Mouse (Mus musculus) cerebellum, adult 2 months (tissue): ENCODE data around the gene Pde2a.

ENCODE experiments used
- CTCF ChIP-seq: fragments of 200-500 bp; IDR thresholded peaks from 2 replicates; pipeline ENCODE4 v1.5.1; 2011; ENCODE audit warnings: low read depth, mild to moderate bottlenecking, control low read depth, low read length, moderate library complexity, borderline replicate concordance; ENCODE audit not compliant: insufficient read depth
- POLR2A ChIP-seq: fragments of 200-500 bp; IDR thresholded peaks from 2 replicates; pipeline ENCODE4 v1.6.1; 2011; ENCODE audit warnings: low read length, control low read depth, borderline replicate concordance; ENCODE audit not compliant: insufficient read depth

- TF ChIP-seq POLR2A (no peak), CTCF (no peak)
These were observed 78.2 kb downstream of the Pde2a start for GRCm38 (mm10) chr7:101499701-101500100.
